Mouse (Mus musculus) lung, postnatal 0 days (tissue): ENCODE measurements around the gene Gm9821.

Source experiments
- CTCF ChIP-seq: IDR thresholded peaks from 2 replicates; pipeline ENCODE4 v1.5.1; 2016; ENCODE audit warnings: antibody characterized with exemption, mild to moderate bottlenecking
- EP300 ChIP-seq: IDR thresholded peaks from 2 replicates; pipeline ENCODE4 v1.6.1; 2016; ENCODE audit warnings: antibody characterized with exemption, mild to moderate bottlenecking, control low read depth

GRCm38 (mm10) chr2:91953825-91954224 is 8.3 kb downstream of the Gm9821 start:
- TF ChIP-seq CTCF (peak; percentile 37), EP300 (peak; percentile 84)
